Mouse (Mus musculus): ENCODE results near the gene Olfr91. TPM values are rescaled to one million over a fixed set of nuclear protein-coding genes. Genes with fewer than 3 reads are reported as not detected.
A peak's percentile ranks its signal among the peaks of the same experiment; 100 is the strongest.

Gene Olfr91
- polyA plus RNA-seq, 1 experiment from 2014 or later = not detected

DNA sequence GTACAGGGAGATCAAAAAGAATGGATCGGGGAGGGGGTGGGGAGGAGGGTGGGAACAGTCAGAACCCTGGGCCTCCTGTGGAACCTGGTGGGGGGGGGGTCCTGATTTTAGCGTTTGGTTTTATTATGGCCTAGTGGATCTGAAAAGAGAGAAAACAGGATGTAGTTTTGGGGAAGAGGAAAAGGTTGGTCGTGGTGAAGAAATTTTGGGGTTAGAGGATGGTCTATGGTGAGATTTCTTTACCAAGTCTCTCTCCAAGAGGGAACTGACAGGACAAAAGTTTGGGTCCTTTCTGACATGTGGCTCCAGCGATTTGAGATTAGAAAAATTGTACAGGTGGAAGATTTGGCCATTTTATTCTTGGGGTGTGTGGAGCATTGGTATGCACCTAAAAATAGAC, 46.3 kb downstream of the Olfr91 start:
- H3K4me1 ChIP-seq (ENCODE audit: control insufficient read depth, insufficient read depth, low read length) = peaks cover 13% of the 10 kb centered on the region
- H3K27ac ChIP-seq (replicated peaks; ENCODE audit: low read depth, low read length) = no peak overlapping the region
- H3K4me3 ChIP-seq (ENCODE audit: low read depth, low read length) = no peak overlapping the region; the same call in 1 of the 2 replicates
- no peak for DNase-seq (ENCODE audit: low spot score)
- H3K27me3 ChIP-seq (ENCODE audit: control insufficient read depth, insufficient read depth, low read length) = peaks cover 4% of the 10 kb centered on the region; the same call in 1 of the 2 replicates
- H3K9me3 ChIP-seq (ENCODE audit: control insufficient read depth, low read length) = no peaks in the 10 kb centered on the region
- no peak for ATAC-seq (ENCODE audit: insufficient number of reproducible peaks, low FRiP score, low TSS enrichment, low read depth)
- 51% methylated on average over 4 of the region's 4 CpGs for WGBS
- H3K9ac ChIP-seq (ENCODE audit: low read length) = no peak overlapping the region
- H3K4me2 ChIP-seq (ENCODE audit: low read depth, severe bottlenecking) = no peak overlapping the region
- H3K36me3 ChIP-seq (ENCODE audit: control insufficient read depth, insufficient read depth, low read length) = peaks cover 5% of the 10 kb centered on the region

DNA sequence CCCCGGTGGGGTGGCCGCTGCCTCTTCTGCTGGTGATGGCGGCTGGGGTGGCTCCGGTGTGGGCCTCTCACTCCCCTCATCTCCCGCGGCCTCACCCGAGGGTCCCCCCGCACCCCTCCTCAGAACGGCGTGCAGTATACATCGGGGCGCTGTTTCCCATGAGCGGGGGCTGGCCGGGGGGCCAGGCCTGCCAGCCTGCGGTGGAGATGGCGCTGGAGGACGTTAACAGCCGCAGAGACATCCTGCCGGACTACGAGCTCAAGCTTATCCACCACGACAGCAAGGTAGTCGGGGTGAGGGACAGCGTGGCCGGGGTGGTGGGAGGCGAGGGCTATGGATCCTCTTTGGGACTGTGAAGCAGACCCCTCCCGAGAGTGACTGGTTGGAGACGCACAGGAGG, 47.2 kb downstream of the Olfr91 start:
- Histone ChIP-seq H3K9me3 (ENCODE audit: control insufficient read depth, low read length) (no peaks in the 10 kb centered on the region), H3K4me3 (ENCODE audit: low read depth, low read length) (peak overlapping the region; percentile 64), H3K9ac (ENCODE audit: low read length) (peak overlapping the region; percentile 63), H3K36me3 (ENCODE audit: control insufficient read depth, insufficient read depth, low read length) (peaks cover 2% of the 10 kb centered on the region), H3K27ac (replicated peaks; ENCODE audit: low read depth, low read length) (no peak overlapping the region), H3K27me3 (ENCODE audit: control insufficient read depth, insufficient read depth, low read length) (peaks cover 4% of the 10 kb centered on the region; the same call in 1 of the 2 replicates), H3K4me1 (ENCODE audit: control insufficient read depth, insufficient read depth, low read length) (peaks cover 13% of the 10 kb centered on the region), H3K4me2 (ENCODE audit: low read depth, severe bottlenecking) (peak overlapping the region; percentile 94)
- peak; percentile 50 for DNase-seq (ENCODE audit: low spot score)
- peak; percentile 3; the same call in 1 of the 2 replicates for ATAC-seq (ENCODE audit: insufficient number of reproducible peaks, low FRiP score, low TSS enrichment, low read depth)
- 3% methylated on average over 26 of the region's 27 CpGs for WGBS

DNA sequence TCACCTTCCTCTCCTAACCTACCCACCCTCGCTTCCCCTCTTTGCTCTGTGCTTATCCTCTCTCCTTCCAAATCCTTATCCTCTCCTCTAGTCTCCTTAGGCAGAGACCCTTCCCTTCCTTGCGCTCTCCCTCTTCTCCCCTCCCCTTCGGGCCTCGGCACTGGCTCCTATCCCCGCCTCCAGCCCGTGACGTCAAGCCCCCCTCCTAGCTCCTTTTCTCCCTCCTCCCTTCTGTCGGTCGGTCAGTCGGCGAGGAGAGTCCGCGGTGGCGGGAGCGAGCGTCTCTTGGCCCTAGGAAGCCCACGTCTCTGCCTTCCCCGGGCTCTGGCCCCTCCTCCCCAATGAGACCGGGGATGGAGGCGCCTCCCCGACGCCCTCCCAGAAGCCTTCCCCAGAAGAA, 47.7 kb downstream of the Olfr91 start:
- Histone ChIP-seq H3K27me3 (ENCODE audit: control insufficient read depth, insufficient read depth, low read length) (peaks cover 4% of the 10 kb centered on the region; the same call in 1 of the 2 replicates), H3K9me3 (ENCODE audit: control insufficient read depth, low read length) (no peaks in the 10 kb centered on the region), H3K4me3 (ENCODE audit: low read depth, low read length) (peak overlapping the region; percentile 64), H3K27ac (replicated peaks; ENCODE audit: low read depth, low read length) (no peak overlapping the region), H3K4me1 (ENCODE audit: control insufficient read depth, insufficient read depth, low read length) (peaks cover 13% of the 10 kb centered on the region), H3K4me2 (ENCODE audit: low read depth, severe bottlenecking) (peak overlapping the region; percentile 94), H3K9ac (ENCODE audit: low read length) (peak overlapping the region; percentile 63), H3K36me3 (ENCODE audit: control insufficient read depth, insufficient read depth, low read length) (no peaks in the 10 kb centered on the region; the same call in none of the 2 replicates)
- peak; percentile 41 for ATAC-seq (ENCODE audit: insufficient number of reproducible peaks, low FRiP score, low TSS enrichment, low read depth)
- WGBS = 0% methylated on average over 22 of the region's 22 CpGs
- DNase-seq (ENCODE audit: low spot score) = peak; percentile 89

DNA sequence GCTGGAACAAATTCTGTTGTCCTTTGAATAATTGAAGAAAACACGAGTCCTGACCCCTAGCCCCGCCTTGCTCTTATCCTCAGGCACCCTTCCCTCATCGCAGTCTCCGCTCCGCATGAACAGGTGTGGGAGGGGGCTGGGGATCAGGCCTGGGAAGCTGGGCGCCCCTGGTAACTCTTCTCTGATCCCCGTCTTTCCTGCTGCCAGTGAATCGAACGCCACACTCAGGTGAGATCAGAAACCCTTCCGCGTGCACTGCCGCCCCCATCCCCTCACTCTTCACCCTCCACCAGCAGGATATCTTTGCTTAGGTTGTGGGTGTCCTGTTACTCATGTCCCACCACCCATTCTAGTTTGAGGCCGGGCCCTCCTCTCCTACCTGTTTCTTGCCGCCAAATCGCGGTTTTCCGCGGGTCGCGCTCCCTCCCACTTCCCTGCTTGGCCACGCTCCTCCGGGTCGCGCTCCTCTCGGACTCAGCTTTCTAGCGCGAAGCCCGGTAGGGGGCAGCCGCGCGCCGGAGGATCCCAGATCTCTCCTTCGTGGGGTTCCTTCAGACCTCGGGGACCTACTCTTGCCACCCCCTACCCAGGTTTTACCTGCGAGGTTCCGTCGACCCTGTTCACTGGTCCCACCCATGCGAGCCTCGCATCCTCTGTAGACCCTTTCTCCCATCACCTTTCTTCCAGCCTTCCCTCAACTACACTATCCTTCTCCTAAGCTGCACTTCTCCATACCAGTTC, 48.3 kb downstream of the Olfr91 start:
- peaks cover 13% of the 10 kb centered on the region for H3K4me1 ChIP-seq (ENCODE audit: control insufficient read depth, insufficient read depth, low read length)
- peak overlapping the region; percentile 22; the same call in 1 of the 2 replicates for H3K9ac ChIP-seq (ENCODE audit: low read length)
- H3K4me2 ChIP-seq (ENCODE audit: low read depth, severe bottlenecking) = peak overlapping the region; percentile 94
- H3K27me3 ChIP-seq (ENCODE audit: control insufficient read depth, insufficient read depth, low read length) = peaks cover 4% of the 10 kb centered on the region; the same call in 1 of the 2 replicates
- no peaks in the 10 kb centered on the region for H3K9me3 ChIP-seq (ENCODE audit: control insufficient read depth, low read length)
- ATAC-seq (ENCODE audit: insufficient number of reproducible peaks, low FRiP score, low TSS enrichment, low read depth) (0 out of 2 replicates have a peak, but pooled peaks have one; percentile 20), DNase-seq (ENCODE audit: low spot score) (peak; percentile 82)
- WGBS = 3% methylated on average over 39 of the region's 39 CpGs
- peak overlapping the region; percentile 64 for H3K4me3 ChIP-seq (ENCODE audit: low read depth, low read length)
- no peaks in the 10 kb centered on the region; the same call in 1 of the 2 replicates for H3K36me3 ChIP-seq (ENCODE audit: control insufficient read depth, insufficient read depth, low read length)
- H3K27ac ChIP-seq (replicated peaks; ENCODE audit: low read depth, low read length) = no peak overlapping the region

DNA sequence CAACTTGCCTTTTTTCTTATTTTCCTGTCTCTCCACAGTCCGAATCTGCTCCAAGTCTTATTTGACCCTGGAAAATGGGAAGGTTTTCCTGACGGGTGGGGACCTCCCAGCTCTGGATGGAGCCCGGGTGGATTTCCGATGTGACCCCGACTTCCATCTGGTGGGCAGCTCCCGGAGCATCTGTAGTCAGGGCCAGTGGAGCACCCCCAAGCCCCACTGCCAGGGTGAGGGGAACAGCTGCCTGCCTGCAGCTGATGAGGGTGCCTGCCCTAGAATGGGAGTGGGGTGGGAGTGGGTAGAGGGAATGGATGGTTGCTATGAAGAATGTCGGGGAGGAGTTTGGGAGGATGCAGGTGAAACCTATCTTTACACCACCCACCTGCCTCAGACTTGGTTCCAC, 49.7 kb downstream of the Olfr91 start:
- no peak overlapping the region for H3K9ac ChIP-seq (ENCODE audit: low read length)
- H3K36me3 ChIP-seq (ENCODE audit: control insufficient read depth, insufficient read depth, low read length) = no peaks in the 10 kb centered on the region
- ATAC-seq (ENCODE audit: insufficient number of reproducible peaks, low FRiP score, low TSS enrichment, low read depth) = no peak
- DNase-seq (ENCODE audit: low spot score) = no peak
- no peak overlapping the region for H3K27ac ChIP-seq (replicated peaks; ENCODE audit: low read depth, low read length)
- H3K27me3 ChIP-seq (ENCODE audit: control insufficient read depth, insufficient read depth, low read length) = peaks cover 4% of the 10 kb centered on the region; the same call in 1 of the 2 replicates
- peaks cover 13% of the 10 kb centered on the region for H3K4me1 ChIP-seq (ENCODE audit: control insufficient read depth, insufficient read depth, low read length)
- 65% methylated on average over 7 of the region's 7 CpGs for WGBS
- no peak overlapping the region for H3K4me2 ChIP-seq (ENCODE audit: low read depth, severe bottlenecking)
- no peak overlapping the region for H3K4me3 ChIP-seq (ENCODE audit: low read depth, low read length)
- H3K9me3 ChIP-seq (ENCODE audit: control insufficient read depth, low read length) = no peaks in the 10 kb centered on the region

DNA sequence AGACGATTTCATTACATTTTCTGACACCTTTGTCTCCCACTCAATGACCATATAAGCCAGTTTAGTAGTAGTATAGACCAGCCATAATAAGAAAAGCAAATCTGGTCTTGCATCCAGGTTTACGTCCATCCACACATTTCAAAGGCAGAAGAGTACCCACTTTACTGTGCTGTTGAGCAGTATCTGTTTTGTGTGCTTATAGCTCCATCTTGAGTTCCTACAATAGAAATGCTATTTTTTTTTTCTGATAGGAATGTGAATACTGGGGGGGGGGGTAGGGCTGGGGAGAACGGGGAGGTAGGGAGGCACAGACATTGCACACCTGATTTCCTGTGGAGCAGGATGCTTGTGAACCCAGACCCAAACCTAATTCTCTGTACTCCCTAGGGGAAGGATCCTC, 50.1 kb downstream of the Olfr91 start:
- H3K4me2 ChIP-seq (ENCODE audit: low read depth, severe bottlenecking) = no peak overlapping the region

DNA sequence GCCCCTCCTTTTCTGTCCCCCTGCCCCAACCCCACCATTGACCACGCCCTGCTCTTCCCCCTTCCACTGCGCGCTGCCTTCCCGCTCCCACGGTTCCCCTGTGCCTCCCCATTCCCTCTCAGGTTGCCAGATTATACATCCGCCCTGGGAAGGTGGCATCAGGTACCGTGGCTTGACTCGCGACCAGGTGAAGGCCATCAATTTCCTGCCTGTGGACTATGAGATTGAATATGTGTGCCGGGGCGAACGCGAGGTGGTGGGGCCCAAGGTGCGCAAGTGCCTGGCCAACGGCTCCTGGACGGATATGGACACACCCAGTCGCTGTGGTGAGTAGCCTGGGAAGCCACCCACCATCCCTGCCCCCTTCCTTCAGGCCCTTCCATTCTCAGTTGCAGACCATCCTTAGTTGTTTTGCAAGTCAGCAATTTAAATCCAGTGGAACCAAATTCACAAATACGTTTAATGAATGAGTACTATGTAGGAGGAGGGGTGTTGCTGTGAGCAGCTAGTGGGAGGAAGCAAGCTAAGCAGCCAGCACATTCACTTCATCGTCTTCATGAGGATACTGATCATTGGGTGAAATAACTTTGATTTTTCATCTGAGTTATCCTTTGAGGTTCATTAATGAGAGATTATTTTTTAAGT, 50.6 kb downstream of the Olfr91 start:
- peak; percentile 26 for DNase-seq (ENCODE audit: low spot score)
- Histone ChIP-seq H3K4me1 (ENCODE audit: control insufficient read depth, insufficient read depth, low read length) (peaks cover 13% of the 10 kb centered on the region), H3K9ac (ENCODE audit: low read length) (peak overlapping the region; percentile 12; the same call in 1 of the 2 replicates), H3K4me2 (ENCODE audit: low read depth, severe bottlenecking) (peak overlapping the region; percentile 89), H3K27ac (replicated peaks; ENCODE audit: low read depth, low read length) (no peak overlapping the region), H3K27me3 (ENCODE audit: control insufficient read depth, insufficient read depth, low read length) (peaks cover 4% of the 10 kb centered on the region; the same call in 1 of the 2 replicates), H3K9me3 (ENCODE audit: control insufficient read depth, low read length) (no peaks in the 10 kb centered on the region), H3K36me3 (ENCODE audit: control insufficient read depth, insufficient read depth, low read length) (no peaks in the 10 kb centered on the region), H3K4me3 (ENCODE audit: low read depth, low read length) (peak overlapping the region; percentile 76)
- ATAC-seq (ENCODE audit: insufficient number of reproducible peaks, low FRiP score, low TSS enrichment, low read depth) = no peak
- WGBS = 21% methylated on average over 19 of the region's 19 CpGs

More for the DNA sequence above, 50.1 kb downstream of the Olfr91 start:
- Histone ChIP-seq H3K9me3 (ENCODE audit: control insufficient read depth, low read length) (no peaks in the 10 kb centered on the region), H3K36me3 (ENCODE audit: control insufficient read depth, insufficient read depth, low read length) (no peaks in the 10 kb centered on the region), H3K4me1 (ENCODE audit: control insufficient read depth, insufficient read depth, low read length) (peaks cover 13% of the 10 kb centered on the region), H3K27ac (replicated peaks; ENCODE audit: low read depth, low read length) (no peak overlapping the region), H3K9ac (ENCODE audit: low read length) (no peak overlapping the region), H3K4me3 (ENCODE audit: low read depth, low read length) (no peak overlapping the region), H3K27me3 (ENCODE audit: control insufficient read depth, insufficient read depth, low read length) (peaks cover 4% of the 10 kb centered on the region; the same call in 1 of the 2 replicates)
- 41% methylated on average over 3 of the region's 3 CpGs for WGBS
- ATAC-seq (ENCODE audit: insufficient number of reproducible peaks, low FRiP score, low TSS enrichment, low read depth) (no peak), DNase-seq (ENCODE audit: low spot score) (no peak)

DNA sequence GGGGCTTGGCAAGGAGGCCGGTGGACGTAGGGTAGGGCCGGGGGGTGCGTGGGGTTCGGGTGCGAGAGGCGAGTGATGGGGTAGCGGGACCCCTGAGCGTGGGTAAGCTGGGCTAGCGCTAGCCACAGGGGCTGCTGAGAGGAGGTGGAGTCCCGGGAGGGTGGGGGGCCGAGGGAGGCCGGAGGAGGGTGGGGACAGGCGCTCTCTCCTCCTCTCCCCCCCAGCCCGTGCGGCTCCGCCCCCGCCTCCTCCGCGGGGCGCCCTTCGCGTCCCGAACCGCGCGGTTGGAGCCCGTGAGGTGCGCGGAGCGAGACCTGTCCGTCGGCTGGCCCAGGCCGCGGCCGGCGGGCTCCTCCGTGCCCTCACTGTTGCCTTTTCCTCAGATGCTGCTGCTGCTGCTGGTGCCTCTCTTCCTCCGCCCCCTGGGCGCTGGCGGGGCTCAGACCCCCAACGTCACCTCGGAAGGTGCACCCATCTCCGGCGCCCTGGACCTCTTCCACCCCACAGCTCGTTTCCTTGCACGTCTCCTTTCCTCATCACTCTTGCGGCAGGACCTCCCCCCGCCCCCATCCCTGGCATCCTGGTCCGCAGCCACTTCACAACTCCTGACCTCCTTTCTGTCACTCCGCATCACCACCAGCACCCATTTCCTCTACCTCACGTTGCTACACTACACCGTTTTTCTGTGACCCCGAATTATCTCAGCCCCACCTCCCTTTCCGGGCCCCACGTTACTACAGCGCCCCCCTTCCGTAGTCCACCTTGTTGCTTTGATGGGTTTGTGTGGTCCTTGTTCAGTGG, 51.6 kb downstream of the Olfr91 start:
- H3K9me3 ChIP-seq (ENCODE audit: control insufficient read depth, low read length) = no peaks in the 10 kb centered on the region
- peak; percentile 70 for DNase-seq (ENCODE audit: low spot score)
- no peaks in the 10 kb centered on the region for H3K36me3 ChIP-seq (ENCODE audit: control insufficient read depth, insufficient read depth, low read length)
- peaks cover 4% of the 10 kb centered on the region; the same call in 1 of the 2 replicates for H3K27me3 ChIP-seq (ENCODE audit: control insufficient read depth, insufficient read depth, low read length)
- peak; percentile 67 for ATAC-seq (ENCODE audit: insufficient number of reproducible peaks, low FRiP score, low TSS enrichment, low read depth)
- peak overlapping the region; percentile 89 for H3K4me2 ChIP-seq (ENCODE audit: low read depth, severe bottlenecking)
- H3K4me1 ChIP-seq (ENCODE audit: control insufficient read depth, insufficient read depth, low read length) = peaks cover 13% of the 10 kb centered on the region
- peak overlapping the region; percentile 94 for H3K9ac ChIP-seq (ENCODE audit: low read length)
- peak overlapping the region; percentile 76 for H3K27ac ChIP-seq (replicated peaks; ENCODE audit: low read depth, low read length)
- peak overlapping the region; percentile 76 for H3K4me3 ChIP-seq (ENCODE audit: low read depth, low read length)
- under 1% methylated on average over 32 of the region's 58 CpGs for WGBS
